Mouse (Mus musculus): ENCODE measurements around the gene Olfr218. TPM values are rescaled to one million over a fixed set of nuclear protein-coding genes. Genes with fewer than 3 reads are reported as not detected.

Olfr218 gene
- not detected for polyA plus RNA-seq (2014; fragmentation: Illumina TruSeq; extraction: RNeasy Lipid Tissue Mini Kit (QIAGEN cat#74804); ENCODE audit: low read depth, low replicate concordance)

GRCm38 (mm10) chr1:173197508-173197907 is at the start of gene Olfr218:
Gene Olfr218 (plus strand): TSS chr1:173197808.

GRCm38 (mm10) chr1:173190540-173190939 is 7.1 kb upstream of the Olfr218 start, which contains the start of gene Olfr1406:
Gene Olfr1406 (minus strand): TSS chr1:173190640.

GRCm38 (mm10) chr1:173212092-173212491 is 14.5 kb downstream of the Olfr218 start, which contains the start of gene Olfr1404:
Gene Olfr1404 (plus strand): TSS chr1:173212392.

GRCm38 (mm10) chr1:173227081-173227480 is 29.5 kb downstream of the Olfr218 start, which contains the start of gene Fcer1a:
Gene Fcer1a (minus strand): TSS chr1:173227214.

Other genes starting within 250 kb of the Olfr218 start
- gene Olfr16, start 247.4 kb upstream of the Olfr218 start, polyA plus RNA-seq (2014; fragmentation: Illumina TruSeq; extraction: RNeasy Lipid Tissue Mini Kit (QIAGEN cat#74804); ENCODE audit: low read depth, low replicate concordance), result not detected
- gene Olfr1408, start 60.4 kb upstream of the Olfr218 start, polyA plus RNA-seq (2014; fragmentation: Illumina TruSeq; extraction: RNeasy Lipid Tissue Mini Kit (QIAGEN cat#74804); ENCODE audit: low read depth, low replicate concordance), result not detected
- gene Olfr1406, start 7.2 kb upstream of the Olfr218 start, polyA plus RNA-seq (2014; fragmentation: Illumina TruSeq; extraction: RNeasy Lipid Tissue Mini Kit (QIAGEN cat#74804); ENCODE audit: low read depth, low replicate concordance), result not detected
- gene Olfr1404, start 14.6 kb downstream of the Olfr218 start, polyA plus RNA-seq (2014; fragmentation: Illumina TruSeq; extraction: RNeasy Lipid Tissue Mini Kit (QIAGEN cat#74804); ENCODE audit: low read depth, low replicate concordance), result not detected
- gene Fcer1a, start 29.4 kb downstream of the Olfr218 start, polyA plus RNA-seq (2014; fragmentation: Illumina TruSeq; extraction: RNeasy Lipid Tissue Mini Kit (QIAGEN cat#74804); ENCODE audit: low read depth, low replicate concordance), result not detected
- gene Olfr418, start 68.2 kb downstream of the Olfr218 start, polyA plus RNA-seq (2014; fragmentation: Illumina TruSeq; extraction: RNeasy Lipid Tissue Mini Kit (QIAGEN cat#74804); ENCODE audit: low read depth, low replicate concordance), result not detected
- not detected for gene Mptx2, start 80.0 kb downstream of the Olfr218 start, polyA plus RNA-seq (2014; fragmentation: Illumina TruSeq; extraction: RNeasy Lipid Tissue Mini Kit (QIAGEN cat#74804); ENCODE audit: low read depth, low replicate concordance)
- gene Ackr1, start 135.9 kb downstream of the Olfr218 start, polyA plus RNA-seq (2014; fragmentation: Illumina TruSeq; extraction: RNeasy Lipid Tissue Mini Kit (QIAGEN cat#74804); ENCODE audit: low read depth, low replicate concordance), result not detected
- 0.94 TPM for gene Aim2, start 153.1 kb downstream of the Olfr218 start, polyA plus RNA-seq (2014; fragmentation: Illumina TruSeq; extraction: RNeasy Lipid Tissue Mini Kit (QIAGEN cat#74804); ENCODE audit: low read depth, low replicate concordance)
- gene Cadm3, start 169.9 kb downstream of the Olfr218 start, polyA plus RNA-seq (2014; fragmentation: Illumina TruSeq; extraction: RNeasy Lipid Tissue Mini Kit (QIAGEN cat#74804); ENCODE audit: low read depth, low replicate concordance), result 1.4 TPM

Data from heart, adult 10 weeks (tissue).